Mouse (Mus musculus) heart, postnatal 10 days (tissue): ENCODE measurements around the gene Pald1. TPM values are rescaled to one million over a fixed set of nuclear protein-coding genes. Genes with fewer than 3 reads are reported as not detected.

Experiments used
- DNase-seq, 2 experiments: peaks; one replicate each; pipeline ENCODE4 v3.0.0; 2021
- intact Hi-C: fragments of 180-260 bp; cut with DNase I; formaldehyde crosslinking; loops from one replicate; pipeline ENCODE4 v1.15.1; 2025
- total RNA-seq, 2 experiments: library from RNA; stranded (reverse); gene quantifications; 2 replicates each; pipeline ENCODE4 v1.2.3; 2021

Gene Pald1
- total RNA-seq, 2 experiments from 2014 or later: 43.3 to 44.7 TPM

DNA sequence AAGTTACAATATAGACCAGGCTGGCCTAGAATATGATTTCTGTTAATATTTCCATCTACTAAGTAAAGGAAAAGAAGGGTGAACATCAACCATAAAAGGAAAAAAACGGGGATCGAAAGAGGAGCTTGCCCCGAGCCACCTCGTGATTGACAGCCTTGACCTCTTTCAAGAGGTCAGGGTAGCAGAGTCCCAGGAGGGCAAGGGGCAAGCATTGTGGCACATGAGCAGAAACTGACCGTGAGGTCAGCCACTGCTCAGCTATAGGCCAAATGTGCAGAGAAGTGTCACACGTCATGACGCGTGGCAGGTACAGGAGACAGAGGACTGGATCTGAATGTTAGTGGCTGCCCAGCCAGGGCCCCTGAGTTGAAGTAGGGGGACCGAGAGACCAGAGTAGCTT lies 43.1 kb downstream of the Pald1 start:
- no peak for DNase-seq
- intact Hi-C loops: loop anchor here (5.0 kb wide), 1 partner anchor 317 kb away; no protein-coding TSS in a partner anchor

GRCm38 (mm10) chr10:61339216-61339615 lies 44.1 kb downstream of the Pald1 start:
- intact Hi-C loops: no loop called here
- DNase-seq: no peak

GRCm38 (mm10) chr10:61337665-61338064 lies 45.7 kb downstream of the Pald1 start:
- intact Hi-C loops: loop anchor here (2.0 kb wide), 1 partner anchor 61 kb away; no protein-coding TSS in a partner anchor
- DNase-seq: no peak

- DNase-seq: no peak
- intact Hi-C loops: loop anchor here (1.0 to 2.0 kb wide), 2 partner anchors 60 to 137 kb away; no protein-coding TSS in a partner anchor
These were observed 46.7 kb downstream of the Pald1 start for GRCm38 (mm10) chr10:61336592-61336991.

DNA sequence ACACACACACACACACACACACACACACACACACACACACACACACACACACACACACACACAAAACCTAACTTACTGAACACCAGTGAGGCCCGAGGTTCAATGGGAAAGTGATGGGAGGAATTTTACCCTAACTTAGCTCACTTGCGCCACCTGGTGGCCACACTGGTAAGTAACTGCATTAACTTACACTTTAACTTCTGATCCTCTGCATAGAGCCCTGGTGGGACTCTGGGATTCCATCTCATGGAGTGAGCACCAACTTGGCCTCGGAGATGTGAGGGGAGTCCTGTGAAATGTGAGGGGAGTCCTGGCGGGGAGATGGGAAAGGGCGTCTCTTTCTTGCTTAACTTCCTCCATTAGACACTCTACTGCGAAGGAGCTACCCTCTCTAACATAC lies 47.2 kb downstream of the Pald1 start:
- intact Hi-C loops: loop anchor here (1.0 to 2.0 kb wide), 2 partner anchors 59 to 137 kb away; no protein-coding TSS in a partner anchor
- DNase-seq: peak; percentile 79 to 92

DNA sequence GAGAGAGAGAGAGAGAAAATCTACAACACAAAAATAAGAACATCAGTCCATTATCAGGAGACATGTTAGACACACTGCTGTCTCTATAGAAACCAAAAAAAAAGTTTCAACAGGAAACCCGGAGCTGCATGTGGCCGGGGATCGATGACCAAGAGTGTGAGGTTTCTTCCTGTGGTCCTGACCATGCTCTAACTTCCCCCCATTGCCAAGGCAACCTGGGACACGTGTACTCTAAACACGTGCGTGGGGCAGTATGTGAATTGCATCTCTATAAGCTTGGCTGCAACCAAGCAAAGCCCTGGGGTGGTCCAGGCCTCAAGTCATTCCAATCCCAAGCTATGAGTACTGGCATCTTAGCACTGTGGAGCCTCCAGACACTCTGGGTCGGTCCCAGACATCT lies 48.8 kb downstream of the Pald1 start:
- DNase-seq: no peak
- intact Hi-C loops: no loop called here

- intact Hi-C loops: no loop called here
- DNase-seq: peak; percentile 77 to 79
These were observed 52.3 kb downstream of the Pald1 start for GRCm38 (mm10) chr10:61331046-61331445.

DNA sequence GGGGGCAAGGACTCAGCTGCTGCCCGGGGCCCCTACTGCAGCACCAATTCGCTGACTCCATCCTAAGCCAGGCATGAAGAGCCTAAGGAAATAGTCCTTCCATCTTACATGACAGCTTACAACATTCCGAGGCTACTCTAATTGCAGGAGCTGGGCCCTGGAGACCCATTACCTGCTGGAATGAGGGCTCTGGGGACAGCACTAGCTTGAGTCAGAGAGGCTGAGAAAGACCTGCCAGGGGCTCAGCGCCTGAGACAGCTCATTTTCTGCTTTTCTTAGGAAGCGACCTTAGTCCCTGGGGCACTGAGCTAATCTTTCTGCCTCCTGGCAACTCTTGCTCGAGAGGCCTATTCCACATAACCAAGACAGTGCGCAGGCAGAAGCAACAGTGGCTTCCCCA lies 54.4 kb downstream of the Pald1 start:
- peak in 1 of 2 experiments; percentile 36 for DNase-seq
- intact Hi-C loops: loop anchor here (5.0 kb wide), 1 partner anchor 52 kb away; no protein-coding TSS in a partner anchor

- DNase-seq: no peak
- intact Hi-C loops: loop anchor here (5.0 kb wide), 1 partner anchor 50 kb away; no protein-coding TSS in a partner anchor
These were observed 55.8 kb downstream of the Pald1 start for GRCm38 (mm10) chr10:61327545-61327944.

DNA sequence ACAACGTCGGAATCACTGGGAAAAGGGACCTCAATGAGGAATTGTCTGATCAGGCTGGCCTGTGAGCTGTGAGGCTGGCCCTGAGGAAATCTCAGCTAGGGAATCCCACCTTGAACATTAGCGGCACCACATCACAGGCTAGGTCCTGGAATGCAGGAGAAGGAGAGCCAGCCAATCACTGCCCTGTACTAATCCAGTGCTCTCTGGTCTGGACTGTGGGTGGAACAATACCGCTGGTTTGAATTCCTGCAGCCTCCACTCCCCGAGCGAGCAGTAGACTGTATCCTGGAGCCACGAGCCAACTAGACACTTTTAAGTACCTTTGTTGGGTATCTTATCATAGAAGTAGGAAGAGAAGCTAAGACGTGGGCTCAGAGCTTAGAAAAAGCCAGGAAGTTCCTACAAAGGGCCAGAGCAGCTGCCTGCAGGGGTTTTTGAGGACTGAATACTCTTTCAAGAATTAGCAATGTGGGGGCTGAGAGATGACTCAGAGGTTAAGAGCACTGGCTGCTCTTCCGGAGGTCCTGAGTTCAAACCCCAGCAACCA lies 57.5 kb downstream of the Pald1 start:
- intact Hi-C loops: loop anchor here (5.0 kb wide), 1 partner anchor 49 kb away; no protein-coding TSS in a partner anchor
- DNase-seq: no peak

DNA sequence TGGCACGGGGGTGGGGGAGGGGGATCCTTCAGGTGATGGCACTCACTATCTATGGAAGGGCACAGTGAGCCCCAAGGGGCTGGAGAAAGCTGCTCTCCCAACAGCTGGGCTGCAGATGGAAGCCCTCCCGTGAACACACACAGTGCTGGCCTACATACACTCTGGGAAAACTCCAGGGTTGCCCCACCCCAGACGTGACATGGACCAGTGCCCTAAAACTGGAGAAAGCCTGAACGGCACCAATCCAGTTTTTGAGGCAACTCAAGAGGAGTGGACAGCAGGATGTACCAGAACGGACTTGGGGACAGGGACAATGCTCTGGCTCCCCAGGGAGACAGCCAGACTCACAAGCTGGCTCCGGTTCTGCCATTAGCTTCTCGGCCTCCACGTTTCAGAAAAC lies 58.6 kb downstream of the Pald1 start:
- intact Hi-C loops: loop anchor here (5.0 kb wide), 1 partner anchor 47 kb away; no protein-coding TSS in a partner anchor
- peak; percentile 73 to 74 for DNase-seq

DNA sequence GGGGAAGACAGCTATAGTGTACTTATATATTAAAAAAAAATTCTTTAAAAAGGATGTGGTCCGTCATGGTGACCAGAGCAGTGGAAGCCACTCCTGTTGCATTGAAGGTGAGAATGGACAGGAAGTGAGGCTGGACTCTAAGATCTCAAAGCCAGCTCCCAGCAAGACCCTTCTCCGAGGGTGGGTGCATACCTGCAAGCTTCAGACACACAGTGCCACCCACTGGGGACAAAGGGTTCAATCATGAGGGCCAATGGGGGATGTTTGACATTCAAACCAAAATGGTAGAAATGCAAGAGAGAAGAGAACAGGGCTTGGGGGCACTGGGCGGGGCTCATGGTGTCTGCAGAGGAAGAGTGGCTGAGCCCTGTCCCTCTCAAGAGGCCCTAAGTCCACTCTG lies 64.8 kb downstream of the Pald1 start:
- intact Hi-C loops: no loop called here
- no peak for DNase-seq

- DNase-seq: no peak
- intact Hi-C loops: no loop called here
These were observed 67.9 kb downstream of the Pald1 start for GRCm38 (mm10) chr10:61315324-61315880.

- no peak for DNase-seq
- intact Hi-C loops: no loop called here
These were observed 69.6 kb downstream of the Pald1 start for GRCm38 (mm10) chr10:61313750-61314149.

GRCm38 (mm10) chr10:61312754-61313153 lies 70.6 kb downstream of the Pald1 start:
- intact Hi-C loops: no loop called here

GRCm38 (mm10) chr10:61312159-61312558 lies 71.2 kb downstream of the Pald1 start:
- intact Hi-C loops: no loop called here
- peak; percentile 42 to 60 for DNase-seq

More at GRCm38 (mm10) chr10:61312754-61313153, 70.6 kb downstream of the Pald1 start:
- DNase-seq: no peak

DNA sequence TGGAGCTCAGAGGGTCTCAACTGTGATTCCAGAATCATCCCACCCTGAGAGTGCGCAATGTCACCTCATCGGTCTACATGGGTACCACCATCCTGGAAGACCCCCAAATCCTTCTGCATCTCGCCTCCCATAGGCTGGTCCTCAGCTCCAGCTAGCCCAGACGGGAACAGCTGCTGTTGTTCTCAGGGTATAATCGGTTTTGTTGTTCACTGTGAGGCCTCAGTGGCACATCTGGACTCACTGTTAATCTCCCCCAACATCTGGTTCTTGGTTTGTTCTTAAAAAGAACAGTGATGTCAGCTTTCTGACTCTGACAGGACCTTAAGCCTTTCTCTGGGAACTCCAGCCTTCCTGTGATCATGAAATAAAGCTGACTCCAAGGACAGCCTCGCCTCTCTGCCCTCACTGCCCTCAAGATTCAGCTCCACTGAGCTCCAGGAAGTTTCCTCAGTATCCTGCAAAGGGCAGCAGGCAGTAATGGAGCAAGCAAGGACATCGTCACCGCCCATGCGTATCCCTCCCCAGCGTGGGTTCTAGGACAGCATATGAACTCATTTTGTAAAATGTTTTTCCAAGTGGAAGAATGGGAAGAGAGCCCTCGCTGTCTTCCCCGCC lies 74.5 kb downstream of the Pald1 start:
- intact Hi-C loops: no loop called here
- peak; percentile 40 to 53 for DNase-seq

DNA sequence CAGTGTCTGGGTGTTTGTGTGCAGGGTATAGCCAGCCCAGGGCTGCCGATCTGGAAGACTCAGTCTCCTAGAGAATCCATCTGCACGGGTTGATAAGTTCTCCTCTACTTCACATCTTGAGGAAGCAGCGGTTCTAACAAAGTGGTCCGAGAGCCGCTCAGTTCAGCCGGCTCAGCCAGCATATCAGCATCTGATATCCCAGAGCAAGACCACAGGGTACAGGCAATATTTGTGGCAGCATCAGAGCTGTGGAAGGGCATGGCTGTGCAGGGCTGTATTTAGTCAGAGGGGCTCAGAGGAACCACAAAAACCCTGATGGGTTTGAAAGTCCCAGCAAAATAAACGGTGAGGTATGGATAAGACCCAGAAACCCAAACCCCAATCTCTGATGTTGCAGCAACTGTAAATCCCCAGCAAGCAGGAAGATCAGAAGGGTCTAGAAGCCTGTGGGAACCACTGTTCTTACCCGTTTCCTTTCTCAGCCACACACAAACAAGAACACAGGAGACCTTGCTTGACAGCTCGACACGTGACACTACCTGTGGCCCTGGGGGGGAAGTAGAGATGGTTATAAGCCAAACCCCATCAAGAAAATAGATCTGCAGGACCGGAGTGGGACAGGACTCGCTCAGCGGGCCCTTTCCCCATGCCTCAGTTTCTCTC lies 77.3 kb downstream of the Pald1 start:
- DNase-seq: no peak
- intact Hi-C loops: no loop called here

- no peak for DNase-seq
- intact Hi-C loops: no loop called here
These were observed 79.3 kb downstream of the Pald1 start for GRCm38 (mm10) chr10:61304046-61304445.

DNA sequence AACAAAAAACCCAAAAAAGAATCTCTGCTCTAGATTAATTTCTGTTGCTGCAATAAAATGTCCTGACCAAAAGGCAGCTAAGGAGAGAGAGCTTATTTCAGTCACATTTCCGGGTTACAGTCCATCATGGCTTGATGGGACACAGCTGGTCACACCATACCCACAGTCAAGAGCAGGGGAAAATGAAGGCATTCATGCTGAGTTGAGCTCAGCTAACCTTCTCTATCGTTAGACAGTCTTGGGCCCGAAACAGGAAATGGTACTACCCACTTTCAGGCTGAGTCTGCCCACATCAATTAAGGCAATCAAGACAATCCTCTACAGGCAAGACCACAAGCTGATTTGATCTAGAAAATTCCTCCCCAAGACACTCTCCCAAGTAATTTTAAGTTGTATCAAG lies 82.3 kb downstream of the Pald1 start:
- no peak for DNase-seq
- intact Hi-C loops: no loop called here

DNA sequence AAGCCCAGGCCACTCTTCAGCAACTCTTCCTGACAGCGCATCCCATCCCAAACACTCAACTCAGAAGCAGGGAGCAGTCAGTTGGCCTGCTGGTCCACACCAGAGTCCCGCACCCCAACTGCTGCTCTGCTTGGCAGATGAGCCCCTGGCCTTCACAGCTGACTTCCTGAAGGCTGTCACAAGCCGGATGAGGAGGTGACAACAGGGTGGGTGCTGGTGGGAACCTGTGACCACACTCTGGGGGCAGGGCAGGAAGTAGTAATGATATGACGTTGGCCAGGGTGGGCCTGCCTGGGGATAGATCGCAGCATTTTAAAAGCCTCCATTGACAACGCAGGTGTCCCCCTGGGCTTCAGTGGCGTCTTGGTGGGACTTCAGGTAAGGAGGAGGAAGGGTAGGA lies 85.9 kb downstream of the Pald1 start, which contains the start of gene Prf1:
Gene Prf1, plus strand, starts transcription at position 357 of the 400 bp plus-strand sequence.
- no peak for DNase-seq
- intact Hi-C loops: no loop called here
